Mouse (Mus musculus): ENCODE measurements around the gene Ddb2. TPM values are rescaled to one million over a fixed set of nuclear protein-coding genes. Genes with fewer than 3 reads are reported as not detected.
A peak's percentile ranks its signal among the peaks of the same experiment; 100 is the strongest.

Gene Ddb2
- total and polyA plus RNA-seq, 2 experiments, result 4.4 to 7.9 TPM

DNA sequence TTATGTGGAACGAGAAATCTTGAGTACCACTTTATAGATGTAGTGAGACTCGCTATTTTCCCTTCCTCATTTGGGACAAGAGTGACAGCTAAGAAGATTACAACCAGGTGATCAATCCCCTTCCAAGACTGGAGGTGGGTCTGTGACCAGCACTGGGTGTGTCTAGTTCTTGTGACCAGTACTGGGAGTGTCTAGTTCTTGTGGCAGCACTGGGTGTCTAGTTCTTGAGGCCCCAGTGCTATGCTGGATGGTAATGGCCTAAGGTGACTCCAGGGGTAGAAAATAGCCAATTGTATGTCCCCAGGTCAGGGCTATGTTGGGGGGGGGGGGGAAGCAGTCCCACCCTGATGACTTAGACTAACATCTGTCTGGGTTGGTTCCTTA, 42.6 kb upstream of the Ddb2 start:
- TF ChIP-seq POLR2A (IDR thresholded peaks at IDR 0.05; ENCODE audit: extremely low read depth, insufficient read depth, low read length) (no peak), CTCF (IDR thresholded peaks at IDR 0.05; ENCODE audit: low read depth, low read length) (no peak)
- Histone ChIP-seq H3K79me2 (ENCODE audit: control insufficient read depth, insufficient read depth, low read length) (no peaks in the 10 kb centered on the region), H3K4me1 (ENCODE audit: control insufficient read depth, insufficient read depth, low read length) (no peaks in the 10 kb centered on the region), H3K9ac (ENCODE audit: low read depth, low read length) (no peak overlapping the region), H3K27me3 (ENCODE audit: control insufficient read depth, insufficient read depth, low read length) (no peaks in the 10 kb centered on the region), H3K4me3 (ENCODE audit: insufficient read depth, low read depth, low read length) (no peak overlapping the region), H3K27ac (replicated peaks; ENCODE audit: insufficient read depth, low read depth, low read length) (no peak overlapping the region), H3K36me3 (ENCODE audit: control insufficient read depth, insufficient read depth, low read length) (peaks cover 16% of the 10 kb centered on the region)
- DNase-seq (ENCODE audit: extremely low read depth, low read depth, low spot score), result no peak
- WGBS, result 57% methylated on average over 2 of the region's 2 CpGs

DNA sequence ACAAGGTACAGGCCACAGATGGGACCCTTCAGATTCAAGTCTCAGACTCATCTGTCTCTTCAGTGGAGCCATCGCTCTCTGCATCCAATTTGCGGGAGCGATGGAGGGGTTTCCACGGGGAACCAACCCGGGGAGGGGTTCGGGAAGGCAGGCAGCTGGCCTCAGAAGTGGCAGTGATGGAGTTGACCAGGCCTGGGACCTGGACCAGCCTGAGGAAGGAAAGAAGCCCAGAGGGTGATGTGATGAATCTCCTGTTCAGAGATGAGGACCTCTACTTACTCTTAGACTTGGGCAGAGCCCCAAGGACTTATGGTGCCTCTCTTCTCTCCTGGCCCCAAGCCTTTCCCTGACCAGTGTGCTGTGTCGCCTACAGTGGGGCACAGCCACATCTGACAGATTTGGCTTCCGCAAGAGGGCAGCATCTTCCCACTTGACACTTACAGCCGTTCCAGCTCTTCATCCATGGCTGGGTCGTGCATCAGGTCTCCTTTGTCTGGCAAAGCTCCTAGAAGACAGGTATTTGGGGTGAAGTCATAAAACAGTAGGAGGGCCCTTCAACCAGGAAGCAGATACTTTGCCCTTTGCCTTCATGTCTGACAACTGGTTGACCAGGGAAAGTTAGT, 42.1 kb upstream of the Ddb2 start:
- H3K9ac ChIP-seq (ENCODE audit: low read depth, low read length), result no peak overlapping the region
- WGBS, result 33% methylated on average over 10 of the region's 10 CpGs
- TF ChIP-seq POLR2A (IDR thresholded peaks at IDR 0.05; ENCODE audit: extremely low read depth, insufficient read depth, low read length) (no peak), CTCF (IDR thresholded peaks at IDR 0.05; ENCODE audit: low read depth, low read length) (peak; percentile 75)
- no peaks in the 10 kb centered on the region for H3K27me3 ChIP-seq (ENCODE audit: control insufficient read depth, insufficient read depth, low read length)
- peak; percentile 48 for DNase-seq (ENCODE audit: extremely low read depth, low read depth, low spot score)
- no peak overlapping the region for H3K4me3 ChIP-seq (ENCODE audit: insufficient read depth, low read depth, low read length)
- no peak overlapping the region for H3K27ac ChIP-seq (replicated peaks; ENCODE audit: insufficient read depth, low read depth, low read length)
- H3K79me2 ChIP-seq (ENCODE audit: control insufficient read depth, insufficient read depth, low read length), result no peaks in the 10 kb centered on the region
- no peaks in the 10 kb centered on the region for H3K4me1 ChIP-seq (ENCODE audit: control insufficient read depth, insufficient read depth, low read length)
- peaks cover 20% of the 10 kb centered on the region for H3K36me3 ChIP-seq (ENCODE audit: control insufficient read depth, insufficient read depth, low read length)

DNA sequence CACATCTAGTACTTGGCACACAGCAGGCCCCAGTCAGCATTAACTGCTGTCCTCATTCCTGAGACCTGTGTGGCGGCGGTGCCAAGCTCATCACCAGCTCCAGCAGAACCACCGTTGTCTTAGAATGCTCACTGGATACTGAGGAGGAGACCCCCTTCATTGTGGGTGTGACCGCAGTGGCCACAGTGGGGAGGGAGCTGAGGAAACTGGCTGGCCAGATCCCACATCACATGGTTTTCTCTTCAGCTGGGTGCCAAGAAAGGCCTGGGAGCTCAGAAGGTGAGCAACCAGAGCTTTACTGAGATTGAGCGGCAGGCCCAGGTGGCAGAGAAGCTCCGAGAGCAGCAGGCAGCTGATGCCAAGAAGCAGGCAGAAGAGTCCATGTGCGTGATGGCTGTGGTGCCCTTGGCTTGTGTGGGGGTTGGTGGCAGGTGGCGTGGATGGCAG, 32.9 kb upstream of the Ddb2 start:
- peak; percentile 55 for DNase-seq (ENCODE audit: extremely low read depth, low read depth, low spot score)
- Histone ChIP-seq H3K79me2 (ENCODE audit: control insufficient read depth, insufficient read depth, low read length) (peaks cover 4% of the 10 kb centered on the region; the same call in 1 of the 2 replicates), H3K27me3 (ENCODE audit: control insufficient read depth, insufficient read depth, low read length) (no peaks in the 10 kb centered on the region), H3K27ac (replicated peaks; ENCODE audit: insufficient read depth, low read depth, low read length) (peak overlapping the region; percentile 96), H3K4me1 (ENCODE audit: control insufficient read depth, insufficient read depth, low read length) (peaks cover 31% of the 10 kb centered on the region), H3K4me3 (ENCODE audit: insufficient read depth, low read depth, low read length) (peak overlapping the region; percentile 3; the same call in 1 of the 2 replicates), H3K36me3 (ENCODE audit: control insufficient read depth, insufficient read depth, low read length) (peaks cover 56% of the 10 kb centered on the region), H3K9ac (ENCODE audit: low read depth, low read length) (peak overlapping the region; percentile 16; the same call in 1 of the 2 replicates)
- 29% methylated on average over 8 of the region's 8 CpGs for WGBS
- TF ChIP-seq CTCF (IDR thresholded peaks at IDR 0.05; ENCODE audit: low read depth, low read length) (no peak), POLR2A (IDR thresholded peaks at IDR 0.05; ENCODE audit: extremely low read depth, insufficient read depth, low read length) (no peak)

DNA sequence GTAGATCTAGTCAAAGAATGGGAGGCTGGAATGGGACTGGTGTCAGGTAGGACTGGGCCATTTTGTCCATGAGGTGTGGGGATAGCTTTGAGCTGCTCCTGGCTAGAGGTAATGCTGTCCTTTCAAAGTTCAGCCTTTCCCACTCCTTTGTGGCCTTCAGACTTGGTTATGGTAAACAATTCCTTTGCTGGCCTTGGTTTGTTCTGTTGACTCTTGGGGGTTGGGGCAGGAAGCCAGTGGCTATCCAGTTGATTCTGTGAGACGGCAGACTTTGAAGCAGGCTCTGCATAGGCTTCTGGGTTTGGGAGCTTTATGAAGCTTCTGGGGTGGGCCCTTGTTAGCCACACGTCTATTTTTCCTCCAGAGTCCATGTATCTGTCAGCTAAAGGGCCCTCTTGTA, 31.9 kb upstream of the Ddb2 start:
- H3K79me2 ChIP-seq (ENCODE audit: control insufficient read depth, insufficient read depth, low read length), result peaks cover 4% of the 10 kb centered on the region; the same call in 1 of the 2 replicates
- H3K9ac ChIP-seq (ENCODE audit: low read depth, low read length), result peak overlapping the region; percentile 74
- peak overlapping the region; percentile 25; the same call in 1 of the 2 replicates for H3K4me3 ChIP-seq (ENCODE audit: insufficient read depth, low read depth, low read length)
- no peaks in the 10 kb centered on the region for H3K27me3 ChIP-seq (ENCODE audit: control insufficient read depth, insufficient read depth, low read length)
- no peak for TF ChIP-seq CTCF (IDR thresholded peaks at IDR 0.05; ENCODE audit: low read depth, low read length)
- no peak for TF ChIP-seq POLR2A (IDR thresholded peaks at IDR 0.05; ENCODE audit: extremely low read depth, insufficient read depth, low read length)
- peak overlapping the region; percentile 96 for H3K27ac ChIP-seq (replicated peaks; ENCODE audit: insufficient read depth, low read depth, low read length)
- 29% methylated on average over 2 of the region's 2 CpGs for WGBS
- H3K4me1 ChIP-seq (ENCODE audit: control insufficient read depth, insufficient read depth, low read length), result peaks cover 37% of the 10 kb centered on the region
- peaks cover 47% of the 10 kb centered on the region for H3K36me3 ChIP-seq (ENCODE audit: control insufficient read depth, insufficient read depth, low read length)
- peak; percentile 94 for DNase-seq (ENCODE audit: extremely low read depth, low read depth, low spot score)

DNA sequence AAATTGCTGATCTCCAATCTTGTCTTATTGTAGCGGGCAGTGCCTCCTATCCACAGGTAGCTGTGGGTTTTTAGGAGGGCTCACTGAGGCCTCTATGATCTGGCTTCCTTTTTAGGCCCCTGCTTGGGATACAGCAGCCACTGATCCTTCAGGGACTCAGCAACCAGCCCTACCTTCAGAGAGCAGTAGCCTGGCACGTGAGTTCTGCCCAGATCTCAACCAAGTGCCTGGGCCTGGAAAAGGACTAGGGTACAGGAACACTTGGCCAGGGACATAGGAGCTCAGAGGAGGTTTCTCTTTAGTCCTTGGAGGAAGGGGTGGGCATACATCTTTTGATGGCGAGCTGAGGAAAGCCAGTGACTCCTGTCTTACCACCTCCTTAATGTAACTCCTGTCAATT, 31.3 kb upstream of the Ddb2 start:
- Histone ChIP-seq H3K9ac (ENCODE audit: low read depth, low read length) (peak overlapping the region; percentile 36), H3K4me1 (ENCODE audit: control insufficient read depth, insufficient read depth, low read length) (peaks cover 37% of the 10 kb centered on the region), H3K27me3 (ENCODE audit: control insufficient read depth, insufficient read depth, low read length) (no peaks in the 10 kb centered on the region), H3K79me2 (ENCODE audit: control insufficient read depth, insufficient read depth, low read length) (peaks cover 4% of the 10 kb centered on the region; the same call in 1 of the 2 replicates), H3K4me3 (ENCODE audit: insufficient read depth, low read depth, low read length) (no peak overlapping the region), H3K36me3 (ENCODE audit: control insufficient read depth, insufficient read depth, low read length) (peaks cover 40% of the 10 kb centered on the region), H3K27ac (replicated peaks; ENCODE audit: insufficient read depth, low read depth, low read length) (peak overlapping the region; percentile 96)
- TF ChIP-seq CTCF (IDR thresholded peaks at IDR 0.05; ENCODE audit: low read depth, low read length) (no peak), POLR2A (IDR thresholded peaks at IDR 0.05; ENCODE audit: extremely low read depth, insufficient read depth, low read length) (no peak)
- 58% methylated on average over 3 of the region's 3 CpGs for WGBS
- DNase-seq (ENCODE audit: extremely low read depth, low read depth, low spot score), result peak; percentile 50
